ENCODE assay signal across 16 mouse cellular contexts in genomic region chr2:102062861-102063468, GRCm38 (mm10).
"Had no signal": no experiment of that assay in that cellular context is flagged by ENCODE, and none has a peak within 500 bp of the region (broad histone marks: within the 10 kb centered on the region; RNA-seq: fewer than 3 reads in every experiment).

No protein-coding gene starts in this region.

- H3K9ac ChIP-seq: kidney, embryonic 15.5 days; limb, embryonic 12.5 days; liver, embryonic 13.5 days; liver, postnatal 0 days; lung, embryonic 15.5 days; midbrain, embryonic 13.5 days; neural tube, embryonic 15.5 days had no signal

- H3K4me2 ChIP-seq: kidney, embryonic 15.5 days; limb, embryonic 12.5 days; liver, embryonic 13.5 days; lung, embryonic 15.5 days; midbrain, embryonic 13.5 days; neural tube, embryonic 15.5 days had no signal

- H3K4me3 ChIP-seq: kidney, embryonic 15.5 days; limb, embryonic 12.5 days; liver, embryonic 13.5 days; lung, embryonic 15.5 days; midbrain, embryonic 13.5 days; myocyte; neural tube, embryonic 15.5 days had no signal

- DNase-seq: kidney, postnatal 25 days; liver; liver, embryonic 13.5 days; liver, postnatal 0 days; lung, postnatal 14 days; right cerebral cortex, postnatal 4 days; spleen, adult 18-20 months; thymus, adult 18-20 months; thymus, postnatal 14 days had no signal

- H3K9me3 ChIP-seq: kidney, embryonic 15.5 days; limb, embryonic 12.5 days; liver, embryonic 13.5 days; lung, embryonic 15.5 days; midbrain, embryonic 13.5 days; neural tube, embryonic 15.5 days had no signal

- H3K4me1 ChIP-seq: limb, embryonic 12.5 days; liver, embryonic 13.5 days; lung, embryonic 15.5 days; midbrain, embryonic 13.5 days had no signal

- H3K27ac ChIP-seq: limb, embryonic 12.5 days; liver, embryonic 13.5 days; lung, embryonic 15.5 days; macrophage; midbrain, embryonic 13.5 days; neural tube, embryonic 15.5 days had no signal

- H3K36me3 ChIP-seq: liver, embryonic 13.5 days; lung, embryonic 15.5 days; neural tube, embryonic 15.5 days had no signal

- ATAC-seq: liver, postnatal 0 days; midbrain, embryonic 13.5 days had no signal

- H3K27me3 ChIP-seq: kidney, embryonic 15.5 days; limb, embryonic 12.5 days; liver, embryonic 13.5 days; lung, embryonic 15.5 days; midbrain, embryonic 13.5 days; neural tube, embryonic 15.5 days had no signal
